Mouse (Mus musculus) MEL (cell line): Measurements from ENCODE around the gene Dnajc15. TPM values are rescaled to one million over a fixed set of nuclear protein-coding genes. Genes with fewer than 3 reads are reported as not detected.

Experiments
- DNase-seq: peaks from one replicate; pipeline ENCODE4 v3.0.0; 2011; ENCODE audit warnings: low read depth, low spot score
- H3K27ac ChIP-seq: 2 replicates; pipeline ENCODE4 v1.5.1; 2012; ENCODE audit warnings: low read depth, mild to moderate bottlenecking, control low read depth, low read length, moderate library complexity; ENCODE audit not compliant: control insufficient read depth
- H3K27me3 ChIP-seq, 2 experiments: fragments of 150-350 bp in 1 of 2; sonication (generic) in 1 of 2; 2 replicates each; pipeline ENCODE4 v1.6.1; 2012; ENCODE audit warnings: low read length in 2 of 2, mild to moderate bottlenecking in 2 of 2, improper control_type of control experiment in 1 of 2, moderate library complexity in 1 of 2; ENCODE audit not compliant: insufficient read depth in 2 of 2, control insufficient read depth in 1 of 2
- H3K36me3 ChIP-seq, 2 experiments: 2 replicates each; pipeline ENCODE4 v1.6.1; 2012 to 2014; ENCODE audit warnings: low read length in 2 of 2, improper control_type of control experiment in 1 of 2, inconsistent platforms in 1 of 2, mild to moderate bottlenecking in 1 of 2; ENCODE audit not compliant: insufficient read depth in 2 of 2, control insufficient read depth in 1 of 2
- H3K4me1 ChIP-seq, 2 experiments: fragments of 150-350 bp in 1 of 2; sonication (generic) in 1 of 2; 2 replicates each; pipeline ENCODE4 v1.6.1; 2012; ENCODE audit warnings: low read length in 2 of 2, improper control_type of control experiment in 1 of 2, mild to moderate bottlenecking in 1 of 2; ENCODE audit not compliant: insufficient read depth in 2 of 2, control insufficient read depth in 1 of 2
- H3K4me3 ChIP-seq, 2 experiments: fragments of 150-350 bp in 1 of 2; sonication (generic) in 1 of 2; 2 replicates each; pipeline ENCODE4 v1.5.1; 2012; ENCODE audit warnings: low read depth in 2 of 2, low read length in 2 of 2, mild to moderate bottlenecking in 2 of 2, moderate library complexity in 2 of 2, control low read depth in 1 of 2, improper control_type of control experiment in 1 of 2; ENCODE audit not compliant: control insufficient read depth in 1 of 2, insufficient read depth in 1 of 2
- H3K79me2 ChIP-seq: 2 replicates; pipeline ENCODE4 v1.6.1; 2012; ENCODE audit warnings: mild to moderate bottlenecking, low read length, moderate library complexity; ENCODE audit not compliant: control insufficient read depth, poor library complexity, insufficient read depth
- H3K9ac ChIP-seq: 2 replicates; pipeline ENCODE4 v1.6.1; 2012; ENCODE audit warnings: low read depth, mild to moderate bottlenecking, control low read depth, low read length, moderate library complexity; ENCODE audit not compliant: control insufficient read depth, poor library complexity, severe bottlenecking
- H3K9me3 ChIP-seq: fragments of 150-350 bp; sonication (generic); replicated peaks from 2 replicates; pipeline ENCODE4 v1.6.1; 2012; ENCODE audit warnings: mild to moderate bottlenecking, low read length, improper control_type of control experiment, moderate library complexity; ENCODE audit not compliant: insufficient read depth
- BHLHE40 ChIP-seq: IDR thresholded peaks from 2 replicates; pipeline ENCODE4 v1.6.1; 2012; ENCODE audit warnings: low read depth, mild to moderate bottlenecking, inconsistent platforms, low read length, improper control_type of control experiment, borderline replicate concordance
- CHD1 ChIP-seq: IDR thresholded peaks from 2 replicates; pipeline ENCODE4 v1.6.1; 2012; ENCODE audit warnings: low read depth, mild to moderate bottlenecking, inconsistent platforms, low read length, improper control_type of control experiment
- E2F4 ChIP-seq: IDR thresholded peaks from 2 replicates; pipeline ENCODE4 v1.6.1; 2011; ENCODE audit warnings: low read depth, low read length, improper control_type of control experiment, borderline replicate concordance
- ELF1 ChIP-seq: IDR thresholded peaks from 2 replicates; pipeline ENCODE4 v1.6.1; 2014; ENCODE audit warnings: low read depth, mild to moderate bottlenecking, inconsistent platforms, low read length, improper control_type of control experiment, moderate library complexity
- EP300 ChIP-seq, 2 experiments: IDR thresholded peaks; 2 replicates each; pipeline ENCODE4 v1.6.1; 2011; ENCODE audit warnings: improper control_type of control experiment in 2 of 2, low read length in 2 of 2, low read depth in 1 of 2, mild to moderate bottlenecking in 1 of 2
- ETS1 ChIP-seq: IDR thresholded peaks from 2 replicates; pipeline ENCODE4 v1.6.1; 2012; ENCODE audit warnings: low read depth, mild to moderate bottlenecking, inconsistent platforms, low read length, improper control_type of control experiment, moderate library complexity
- GABPA ChIP-seq: IDR thresholded peaks from 2 replicates; pipeline ENCODE4 v1.6.1; 2012; ENCODE audit warnings: low read depth, mild to moderate bottlenecking, inconsistent platforms, low read length, improper control_type of control experiment, moderate library complexity
- JUND ChIP-seq: IDR thresholded peaks from 2 replicates; pipeline ENCODE4 v1.6.1; 2011; ENCODE audit warnings: low read depth, mild to moderate bottlenecking, improper control_type of control experiment, low read length
- KAT2A ChIP-seq: conservative IDR thresholded peaks from 2 replicates; pipeline ENCODE4 v1.6.1; 2012; ENCODE audit warnings: low read depth, low read length, improper control_type of control experiment, inconsistent platforms
- MAX ChIP-seq: IDR thresholded peaks from 2 replicates; pipeline ENCODE4 v1.6.1; 2011; ENCODE audit warnings: low read length, improper control_type of control experiment
- MEF2A ChIP-seq: IDR thresholded peaks from 2 replicates; pipeline ENCODE4 v1.6.1; 2014; ENCODE audit warnings: low read depth, mild to moderate bottlenecking, inconsistent platforms, low read length, improper control_type of control experiment; ENCODE audit not compliant: poor library complexity, insufficient replicate concordance, severe bottlenecking; ENCODE audit errors: extremely low read depth
- MXI1 ChIP-seq: IDR thresholded peaks from 2 replicates; pipeline ENCODE4 v1.6.1; 2011; ENCODE audit warnings: mild to moderate bottlenecking, low read depth, low read length, improper control_type of control experiment
- MYB ChIP-seq: IDR thresholded peaks from 2 replicates; pipeline ENCODE4 v1.6.1; 2011; ENCODE audit warnings: mild to moderate bottlenecking, low read depth, low read length, improper control_type of control experiment
- MYC ChIP-seq: IDR thresholded peaks from 2 replicates; pipeline ENCODE4 v1.6.1; 2011; ENCODE audit warnings: low read depth, mild to moderate bottlenecking, low read length, improper control_type of control experiment, moderate library complexity
- POLR2AphosphoS2 ChIP-seq: IDR thresholded peaks from 2 replicates; pipeline ENCODE4 v1.6.1; 2011; ENCODE audit warnings: low read length, improper control_type of control experiment
- RCOR1 ChIP-seq: IDR thresholded peaks from 2 replicates; pipeline ENCODE4 v1.6.1; 2012; ENCODE audit warnings: low read depth, mild to moderate bottlenecking, inconsistent platforms, low read length, improper control_type of control experiment
- SIN3A ChIP-seq: IDR thresholded peaks from 2 replicates; pipeline ENCODE4 v1.6.1; 2012; ENCODE audit warnings: low read length, improper control_type of control experiment, inconsistent platforms
- TBP ChIP-seq: IDR thresholded peaks from 2 replicates; pipeline ENCODE4 v1.8.0; 2011; ENCODE audit warnings: low read depth, low read length, improper control_type of control experiment
- UBTF ChIP-seq: IDR thresholded peaks from 2 replicates; pipeline ENCODE4 v1.6.1; 2012; ENCODE audit warnings: low read depth, mild to moderate bottlenecking, inconsistent platforms, low read length, improper control_type of control experiment, moderate library complexity, borderline replicate concordance; ENCODE audit not compliant: insufficient read depth
- USF1 ChIP-seq: IDR thresholded peaks from 2 replicates; pipeline ENCODE4 v1.6.1; 2014; ENCODE audit warnings: low read depth, mild to moderate bottlenecking, inconsistent platforms, low read length, improper control_type of control experiment, moderate library complexity
- USF2 ChIP-seq, 2 experiments: IDR thresholded peaks; 2 replicates each; pipeline ENCODE4 v1.6.1; 2011 to 2012; ENCODE audit warnings: improper control_type of control experiment in 2 of 2, low read length in 2 of 2, borderline replicate concordance in 1 of 2, inconsistent platforms in 1 of 2, low read depth in 1 of 2, mild to moderate bottlenecking in 1 of 2; ENCODE audit not compliant: insufficient read depth in 1 of 2
- ZC3H11A ChIP-seq: IDR thresholded peaks from 2 replicates; pipeline ENCODE4 v1.6.1; 2012; ENCODE audit warnings: low read depth, mild to moderate bottlenecking, inconsistent platforms, low read length, improper control_type of control experiment
- ZNF384 ChIP-seq: IDR thresholded peaks from 2 replicates; pipeline ENCODE4 v1.6.1; 2012; ENCODE audit warnings: low read depth, mild to moderate bottlenecking, inconsistent platforms, low read length, improper control_type of control experiment
- polyA plus RNA-seq, 2 experiments: library from polyadenylated mRNA; stranded (reverse) in 1 of 2; unstranded in 1 of 2; fragments of >175 nt in 1 of 2; fragments of >200 nt in 1 of 2; gene quantifications; 2 replicates each; pipeline versions ENCODE4 v1.2.1 to v1.2.4; 2012; ENCODE audit warnings: low replicate concordance in 2 of 2, low read depth in 1 of 2; ENCODE audit not compliant: insufficient read length in 2 of 2, insufficient read depth in 1 of 2, missing spikeins in 1 of 2
- total RNA-seq: library from RNA; depleted of rRNA; stranded (reverse); fragments of 300-350 nt; gene quantifications from 2 replicates; pipeline ENCODE4 v1.2.3, GENCODE M21; 2012

Dnajc15 gene
- total and polyA plus RNA-seq, 3 experiments = not detected

GRCm38 (mm10) chr14:77870926-77871325 lies 4.0 kb downstream of the Dnajc15 start:
- H3K9me3 ChIP-seq = no peaks in the 10 kb centered on the region
- no peak overlapping the region for H3K4me3 ChIP-seq
- no peak overlapping the region for H3K27ac ChIP-seq

GRCm38 (mm10) chr14:77867601-77868000 lies 7.3 kb downstream of the Dnajc15 start:
- Histone ChIP-seq H3K9me3 (no peaks in the 10 kb centered on the region), H3K4me1 (no peaks in the 10 kb centered on the region), H3K4me3 (no peak overlapping the region), H3K27ac (no peak overlapping the region), H3K36me3 (no peaks in the 10 kb centered on the region), H3K79me2 (no peaks in the 10 kb centered on the region), H3K27me3 (no peaks in the 10 kb centered on the region), H3K9ac (no peak overlapping the region)
- DNase-seq = no peak
- no peak for TF ChIP-seq USF2 (IDR thresholded peaks at IDR 0.05; ENCODE audit: borderline replicate concordance in 1 of 2, insufficient read depth in 1 of 2, low read depth in 1 of 2, low read length in 2 of 2)
- no peak for TF ChIP-seq SIN3A
- TF ChIP-seq USF1 = no peak
- TF ChIP-seq ZC3H11A = no peak
- no peak for TF ChIP-seq CHD1
- TF ChIP-seq RCOR1 = no peak
- no peak for TF ChIP-seq MAX
- TF ChIP-seq ZNF384 = no peak
- TF ChIP-seq KAT2A = no peak
- TF ChIP-seq ETS1 = no peak
- no peak for TF ChIP-seq BHLHE40
- TF ChIP-seq E2F4 = no peak
- no peak for TF ChIP-seq MEF2A
- no peak for TF ChIP-seq GABPA
- no peak for TF ChIP-seq ELF1
- TF ChIP-seq TBP = no peak
- no peak for TF ChIP-seq UBTF
- no peak for TF ChIP-seq EP300 (IDR thresholded peaks at IDR 0.05; ENCODE audit: low read depth in 1 of 2, low read length in 2 of 2)

More at GRCm38 (mm10) chr14:77870926-77871325, 4.0 kb downstream of the Dnajc15 start:
- DNase-seq = no peak
- Histone ChIP-seq H3K36me3 (no peaks in the 10 kb centered on the region), H3K9ac (no peak overlapping the region), H3K79me2 (no peaks in the 10 kb centered on the region), H3K4me1 (no peaks in the 10 kb centered on the region), H3K27me3 (no peaks in the 10 kb centered on the region)
- TF ChIP-seq MXI1 = no peak
- no peak for TF ChIP-seq POLR2AphosphoS2
- no peak for TF ChIP-seq TBP
- no peak for TF ChIP-seq JUND
- TF ChIP-seq MYC = no peak
- TF ChIP-seq USF1 = no peak
- TF ChIP-seq MYB = no peak
- no peak for TF ChIP-seq GABPA
